Mouse (Mus musculus) lung, embryonic 16.5 days (tissue): ENCODE results near the gene Tmem37. TPM values are rescaled to one million over a fixed set of nuclear protein-coding genes. Genes with fewer than 3 reads are reported as not detected.
A peak's percentile ranks its signal among the peaks of the same experiment; 100 is the strongest.

Source experiments
- ATAC-seq: fragments of 200-750 bp; cut with Nextera tagmentation; 2 replicates; pipeline ENCODE4 v1.8.0; 2017; ENCODE audit warnings: low read depth, mild to moderate bottlenecking, moderate library complexity
- H3K27ac ChIP-seq: fragments of 300-500 bp; sonication (generic); 2 replicates; pipeline ENCODE4 v1.5.1; 2014; ENCODE audit warnings: mild to moderate bottlenecking, control low read depth, low read length
- H3K27me3 ChIP-seq: fragments of 300-500 bp; sonication (generic); 2 replicates; pipeline ENCODE4 v1.6.1; 2014; ENCODE audit warnings: low read depth, low read length, mixed read lengths; ENCODE audit not compliant: control insufficient read depth, insufficient read depth
- H3K36me3 ChIP-seq: fragments of 300-500 bp; sonication (generic); 2 replicates; pipeline ENCODE4 v1.6.1; 2014; ENCODE audit warnings: low read length; ENCODE audit not compliant: control insufficient read depth, insufficient read depth
- H3K4me1 ChIP-seq: fragments of 300-500 bp; sonication (generic); replicated peaks from 2 replicates; pipeline ENCODE4 v1.6.1; 2014; ENCODE audit warnings: low read length, mixed read lengths; ENCODE audit not compliant: control insufficient read depth, insufficient read depth
- H3K4me2 ChIP-seq: fragments of 300-500 bp; sonication (generic); 2 replicates; pipeline ENCODE4 v1.6.1; 2014; ENCODE audit warnings: low read depth, low read length, control low read depth
- H3K4me3 ChIP-seq: fragments of 300-500 bp; sonication (generic); 2 replicates; pipeline ENCODE4 v1.5.1; 2014; ENCODE audit warnings: mild to moderate bottlenecking, low read length, control low read depth
- H3K9ac ChIP-seq: fragments of 300-500 bp; sonication (generic); 2 replicates; pipeline ENCODE4 v1.6.1; 2014; ENCODE audit warnings: low read length, control low read depth
- H3K9me3 ChIP-seq: fragments of 300-500 bp; sonication (generic); 2 replicates; pipeline ENCODE4 v1.6.1; 2016; ENCODE audit warnings: low read length; ENCODE audit not compliant: control insufficient read depth
- WGBS: fragments of 180-500 bp; shearing (Covaris S2); extraction: QIAGEN DNeasy Blood & Tissue Kit; methylation state at CpG from one replicate; pipeline ENCODE4 v1.1.7; 2014; 5-methylcytosine and 5-hydroxymethylcytosine counted together
- polyA plus RNA-seq: library from polyadenylated mRNA; unstranded; fragments of >200 nt; fragmentation: Nextera tagmentation; extraction: Ambion mirVana; gene quantifications from 2 replicates; pipeline ENCODE4 v1.2.1, GENCODE M21; 2015

Gene Tmem37
- 11.4 and 13.6 TPM in 2 replicates for polyA plus RNA-seq

DNA sequence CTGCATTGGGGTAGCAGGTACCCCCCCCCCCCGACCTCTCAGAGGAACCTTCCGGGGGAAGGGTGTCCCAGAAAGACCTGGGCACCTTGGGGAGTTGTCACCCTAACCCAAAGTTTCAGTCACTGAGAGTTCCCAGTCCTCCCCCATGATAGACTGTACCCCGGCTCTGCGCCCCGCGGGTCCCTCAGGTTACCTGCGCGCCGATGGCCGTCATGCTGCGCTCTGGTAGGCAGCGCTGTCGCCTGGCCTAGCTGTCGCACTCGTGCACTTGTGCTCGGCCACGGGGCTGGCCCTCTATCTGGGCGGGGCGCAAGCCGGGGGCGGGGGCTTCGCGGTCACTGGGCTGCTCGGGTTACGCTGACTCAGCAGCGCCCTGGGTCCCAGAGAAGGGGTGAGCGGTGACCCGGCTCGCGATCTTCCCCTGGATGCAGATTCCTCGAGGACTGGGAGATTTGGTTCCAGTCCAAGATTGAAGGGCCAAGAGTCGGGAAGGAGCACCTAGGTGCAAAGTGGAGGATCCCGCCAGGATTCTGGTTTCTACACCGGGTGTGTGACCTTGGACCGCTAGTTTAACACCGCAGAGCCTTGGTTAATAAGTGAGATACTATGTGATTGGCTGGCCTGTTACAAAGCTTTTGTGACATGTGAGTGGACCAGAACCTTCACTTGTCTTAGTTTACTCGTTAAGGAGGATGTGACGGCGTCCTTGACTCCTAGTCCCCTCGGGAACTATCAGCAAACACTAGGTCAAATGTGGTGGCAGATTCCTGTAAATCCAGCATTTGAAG, at the start of gene Tmem37:
Gene Tmem37 (minus strand): TSS at position 556 of the 788 bp plus-strand sequence.
- peak within 1 kb of the TSS; percentile 63 for H3K9ac ChIP-seq
- H3K27ac ChIP-seq: no peak within 1 kb of the TSS
- peak within 1 kb of the TSS; percentile 81 for H3K4me2 ChIP-seq
- ATAC-seq: peak; percentile 84
- no peaks in the 10 kb centered on the region for H3K9me3 ChIP-seq
- no peaks in the 10 kb centered on the region for H3K36me3 ChIP-seq
- WGBS: 2% methylated on average over 40 of the region's 40 CpGs
- H3K4me3 ChIP-seq: peak within 1 kb of the TSS; percentile 45
- H3K27me3 ChIP-seq: no peaks in the 10 kb centered on the region
- peaks cover 16% of the 10 kb centered on the region for H3K4me1 ChIP-seq

DNA sequence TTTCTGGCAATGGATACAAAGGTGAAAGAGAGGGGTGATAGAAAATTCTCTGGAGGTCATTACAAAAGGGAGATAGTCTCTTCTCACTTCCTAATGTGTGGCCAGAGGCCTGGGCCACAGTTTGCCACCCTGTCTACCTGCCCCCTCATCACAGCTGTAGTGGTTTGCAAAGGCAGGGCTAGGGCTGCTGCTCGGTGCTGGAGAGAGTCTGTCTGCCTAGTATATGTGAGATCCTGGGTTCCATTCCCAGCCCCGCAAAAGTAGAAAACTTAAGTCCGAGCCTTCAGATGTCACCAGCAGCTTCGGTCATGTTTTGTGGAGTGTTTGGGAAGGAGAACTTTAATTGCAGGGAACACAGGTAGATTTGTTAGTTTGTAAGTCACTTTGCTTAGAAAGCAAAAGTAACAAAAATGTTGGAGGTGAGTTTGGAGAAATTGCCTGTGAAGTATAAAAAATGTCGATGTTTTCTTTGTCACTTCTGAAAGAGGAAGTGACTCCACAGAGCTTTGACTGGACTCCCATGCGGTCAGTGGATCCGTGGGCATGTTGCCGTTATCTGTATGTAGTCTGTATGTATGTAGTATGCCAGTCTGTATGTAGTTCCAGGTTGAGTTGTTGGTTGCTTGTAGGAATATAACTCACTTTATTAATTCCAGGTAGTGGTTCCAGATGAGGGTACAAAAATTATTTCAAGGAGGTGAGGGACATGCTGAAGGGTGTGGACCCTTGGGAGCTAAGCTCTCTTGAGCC, 48.9 kb upstream of the Tmem37 start:
- Histone ChIP-seq H3K36me3 (0 out of 2 replicates have a peak, but pooled peaks cover 2% of the 10 kb centered on the region), H3K4me3 (no peak overlapping the region), H3K27ac (no peak overlapping the region), H3K9me3 (no peaks in the 10 kb centered on the region), H3K27me3 (no peaks in the 10 kb centered on the region), H3K4me1 (peaks cover 19% of the 10 kb centered on the region), H3K4me2 (no peak overlapping the region), H3K9ac (no peak overlapping the region)
- no peak for ATAC-seq
- WGBS: 90% methylated on average over 8 of the region's 8 CpGs

- Histone ChIP-seq H3K27me3 (no peaks in the 10 kb centered on the region), H3K36me3 (0 out of 2 replicates have a peak, but pooled peaks cover 2% of the 10 kb centered on the region), H3K27ac (peak overlapping the region; percentile 93), H3K9me3 (no peaks in the 10 kb centered on the region), H3K4me1 (peaks cover 19% of the 10 kb centered on the region), H3K4me3 (peak overlapping the region; percentile 72), H3K9ac (peak overlapping the region; percentile 64), H3K4me2 (peak overlapping the region; percentile 66)
- 88% methylated on average over 9 of the region's 9 CpGs for WGBS
- ATAC-seq: no peak
Observed at GRCm38 (mm10) chr1:120121930-120122530, 48.2 kb upstream of the Tmem37 start.

- Histone ChIP-seq H3K27me3 (no peaks in the 10 kb centered on the region), H3K4me2 (peak within 1 kb of the TSS; percentile 88), H3K9me3 (no peaks in the 10 kb centered on the region), H3K36me3 (0 out of 2 replicates have a peak, but pooled peaks cover 2% of the 10 kb centered on the region), H3K4me1 (peaks cover 19% of the 10 kb centered on the region), H3K4me3 (peak within 1 kb of the TSS; percentile 72), H3K9ac (peak within 1 kb of the TSS; percentile 80), H3K27ac (peak within 1 kb of the TSS; percentile 94)
- peak; percentile 96 for ATAC-seq
- under 1% methylated on average over 52 of the region's 52 CpGs for WGBS
Observed at GRCm38 (mm10) chr1:120120969-120121811, 47.3 kb upstream of the Tmem37 start, which contains the start of the genes Dbi and 3110009E18Rik. TSS of gene Dbi (minus strand) at chr1:120121078. TSS of gene 3110009E18Rik (plus strand) at chr1:120121187.

DNA sequence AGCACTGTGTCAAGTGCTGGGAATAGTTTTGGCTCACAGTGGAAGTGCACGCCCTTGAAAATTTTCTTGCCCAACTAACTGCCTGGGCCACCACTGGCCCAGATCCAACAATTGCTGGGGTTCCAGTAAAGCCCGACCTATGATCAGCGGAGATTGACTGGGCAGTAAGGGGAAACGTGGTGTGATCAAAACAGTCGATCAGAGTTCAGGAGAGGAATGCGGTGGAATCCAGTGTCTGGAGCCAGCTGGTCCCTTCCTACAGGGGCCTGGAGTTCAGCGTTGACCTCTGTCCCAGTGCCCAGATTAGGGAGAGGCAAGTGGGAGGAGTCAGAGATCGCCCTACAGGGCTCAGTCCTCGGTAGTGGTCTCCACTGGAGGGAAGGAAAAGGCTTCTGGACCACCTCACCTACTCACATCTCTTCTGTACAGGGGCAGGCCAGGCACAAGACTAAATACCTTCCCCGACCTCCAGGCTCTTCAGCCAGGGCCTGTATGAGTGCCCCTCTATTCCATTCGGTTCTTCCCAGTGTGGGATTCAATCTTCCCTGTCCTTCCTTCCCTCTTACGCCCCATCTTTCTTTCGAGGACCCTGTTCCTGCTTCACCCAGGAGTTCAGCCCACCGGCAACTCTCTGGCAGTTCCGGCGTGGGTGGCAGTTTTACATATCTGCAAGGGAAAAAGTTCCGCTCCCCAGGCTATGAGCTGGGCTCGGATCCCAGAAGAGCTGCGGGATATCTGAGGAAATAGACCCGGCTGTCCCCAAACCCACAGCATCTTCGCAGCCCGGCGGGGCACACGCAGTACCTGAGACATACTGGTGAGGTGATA, 46.5 kb upstream of the Tmem37 start:
- H3K27me3 ChIP-seq: no peaks in the 10 kb centered on the region
- H3K9ac ChIP-seq: peak overlapping the region; percentile 80
- peaks cover 17% of the 10 kb centered on the region for H3K4me1 ChIP-seq
- ATAC-seq: peak; percentile 64
- no peaks in the 10 kb centered on the region for H3K9me3 ChIP-seq
- H3K27ac ChIP-seq: peak overlapping the region; percentile 94
- peak overlapping the region; percentile 88 for H3K4me2 ChIP-seq
- H3K36me3 ChIP-seq: peaks cover 9% of the 10 kb centered on the region
- under 1% methylated on average over 24 of the region's 24 CpGs for WGBS
- peak overlapping the region; percentile 72 for H3K4me3 ChIP-seq

DNA sequence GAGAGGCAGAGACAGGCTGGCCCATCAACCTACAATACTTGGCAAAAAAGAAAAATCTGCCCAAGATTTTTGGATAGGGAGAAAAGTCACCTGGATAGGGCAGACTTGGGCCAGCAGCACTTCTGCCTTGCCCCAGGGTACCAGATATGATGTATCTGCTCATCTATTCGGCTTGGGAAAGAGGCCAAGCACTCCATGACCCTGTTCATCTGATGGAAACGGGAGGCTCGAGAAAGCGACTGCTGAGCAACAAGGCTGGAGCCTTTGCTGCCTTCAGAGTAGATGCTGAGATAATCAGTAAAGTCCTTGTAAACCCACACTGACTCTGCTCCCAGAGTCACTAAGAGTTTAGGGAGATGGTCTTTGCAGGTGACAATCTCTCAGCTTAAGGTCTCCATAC, 45.5 kb upstream of the Tmem37 start:
- Histone ChIP-seq H3K27ac (no peak overlapping the region), H3K36me3 (peaks cover 19% of the 10 kb centered on the region), H3K4me3 (peak overlapping the region; percentile 72; the same call in 1 of the 2 replicates), H3K9ac (no peak overlapping the region; the same call in 1 of the 2 replicates), H3K27me3 (no peaks in the 10 kb centered on the region), H3K4me1 (peaks cover 17% of the 10 kb centered on the region), H3K4me2 (peak overlapping the region; percentile 88), H3K9me3 (peaks cover under 1% of the 10 kb centered on the region)
- ATAC-seq: no peak
- 79% methylated on average over 4 of the region's 4 CpGs for WGBS

DNA sequence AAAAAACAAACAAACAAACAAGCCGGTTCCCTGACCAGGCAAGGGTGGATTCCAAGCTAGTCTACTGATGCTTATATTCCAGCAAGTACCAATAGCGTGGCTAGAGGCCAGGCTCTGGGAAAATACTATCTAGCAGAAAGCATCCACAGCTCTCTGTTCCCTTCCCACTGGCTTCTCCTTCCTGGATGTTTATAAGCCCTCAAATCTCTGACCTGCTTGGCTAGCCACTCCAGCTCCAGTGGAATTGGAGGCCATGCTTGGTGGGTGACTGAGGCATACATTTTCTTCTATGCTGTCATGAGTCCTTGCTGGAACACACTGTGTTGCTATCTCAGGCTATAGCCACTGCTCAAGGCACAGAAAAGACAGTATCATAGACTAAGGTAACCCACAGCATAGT, 45.0 kb upstream of the Tmem37 start:
- 82% methylated on average over 2 of the region's 2 CpGs for WGBS
- Histone ChIP-seq H3K4me1 (peaks cover 17% of the 10 kb centered on the region), H3K9ac (no peak overlapping the region)

DNA sequence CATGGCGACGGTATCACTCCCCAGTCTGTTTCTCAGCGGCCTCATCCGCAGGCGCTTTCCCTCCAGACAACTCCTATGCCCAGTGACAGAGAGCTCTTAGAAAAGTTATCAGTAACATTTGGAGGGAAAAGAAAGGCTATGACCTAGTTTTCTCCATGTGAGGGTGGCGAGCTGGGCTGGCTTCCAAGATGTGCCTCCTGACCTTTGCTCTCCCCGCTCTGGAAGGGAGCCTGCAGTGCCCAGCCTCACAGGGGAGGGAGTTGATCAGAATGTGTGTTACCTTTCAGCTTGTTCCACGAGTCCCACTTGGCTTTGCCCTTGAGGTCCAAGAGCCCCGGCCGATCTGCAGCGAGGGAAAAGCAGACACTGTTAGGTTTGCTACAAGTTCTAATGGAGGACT, 42.2 kb upstream of the Tmem37 start:
- 86% methylated on average over 11 of the region's 11 CpGs for WGBS
- H3K9me3 ChIP-seq: peaks cover 3% of the 10 kb centered on the region
- H3K36me3 ChIP-seq: peaks cover 37% of the 10 kb centered on the region
- no peaks in the 10 kb centered on the region for H3K27me3 ChIP-seq
- no peak overlapping the region for H3K4me2 ChIP-seq
- H3K27ac ChIP-seq: no peak overlapping the region
- peaks cover 15% of the 10 kb centered on the region for H3K4me1 ChIP-seq
- H3K9ac ChIP-seq: no peak overlapping the region
- H3K4me3 ChIP-seq: no peak overlapping the region
- ATAC-seq: no peak

More for the DNA sequence above, 45.0 kb upstream of the Tmem37 start:
- H3K9me3 ChIP-seq: peaks cover 3% of the 10 kb centered on the region
- no peak overlapping the region for H3K27ac ChIP-seq
- no peak overlapping the region for H3K4me3 ChIP-seq
- no peak for ATAC-seq
- H3K4me2 ChIP-seq: no peak overlapping the region
- peaks cover 23% of the 10 kb centered on the region for H3K36me3 ChIP-seq
- no peaks in the 10 kb centered on the region for H3K27me3 ChIP-seq
